Mouse (Mus musculus): ENCODE measurements around the gene Tyms.
A peak's percentile ranks its signal among the peaks of the same experiment; 100 is the strongest.

Tyms gene

DNA sequence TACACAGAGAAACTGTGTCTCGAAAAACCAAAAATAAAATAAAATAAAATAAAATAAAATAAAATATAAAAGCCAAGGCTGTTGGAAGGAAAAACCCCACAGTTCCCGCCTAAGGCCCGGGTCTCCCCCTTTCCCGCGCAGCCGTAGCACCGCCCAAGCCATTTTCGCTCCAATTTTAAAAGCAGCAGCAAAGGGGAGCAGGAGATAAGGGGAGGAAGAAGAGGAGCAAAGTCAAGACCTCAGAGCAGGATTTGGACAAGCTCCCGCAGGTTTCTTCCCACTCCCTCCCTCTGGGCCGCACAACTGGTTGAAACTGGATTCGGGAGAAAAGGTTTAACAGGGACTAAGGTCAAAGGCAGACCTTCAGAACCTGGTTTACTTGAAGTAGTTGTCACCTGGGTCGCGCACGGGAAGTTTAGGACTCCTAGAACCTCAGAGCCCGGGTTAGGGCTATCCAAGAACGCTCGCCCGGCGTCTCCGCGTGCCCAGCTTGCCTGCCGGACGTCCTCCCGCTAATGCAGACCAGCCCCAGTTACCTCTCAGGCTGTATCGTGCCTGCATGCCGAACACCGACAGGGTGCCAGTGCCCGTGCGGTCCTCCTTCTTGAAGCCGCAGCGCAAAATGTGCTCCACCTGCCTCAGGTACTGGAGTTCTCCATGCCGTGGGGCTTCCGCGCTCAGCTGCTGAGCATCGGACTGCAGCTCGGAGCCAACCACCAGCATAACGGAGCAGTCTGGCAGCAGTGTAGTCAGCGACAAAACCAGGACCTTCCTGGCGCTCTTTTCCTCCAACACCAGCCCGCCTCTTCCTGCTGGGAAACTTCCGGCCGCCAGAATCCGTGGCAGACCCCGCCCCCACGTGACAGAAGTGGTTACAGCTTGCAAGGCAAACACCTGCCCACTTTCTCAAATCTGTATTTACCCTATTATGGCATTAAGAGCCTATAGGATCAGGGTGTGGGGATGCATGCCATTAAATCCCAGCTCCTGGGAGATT lies at the start of gene Tyms:
Gene Tyms, minus strand, starts transcription at position 793 of the 997 bp plus-strand sequence.
- peak; percentile 42 to 47 for DNase-seq

GRCm38 (mm10) chr5:30122481-30122880 lies 49.1 kb upstream of the Tyms start:
- DNase-seq: no peak

DNA sequence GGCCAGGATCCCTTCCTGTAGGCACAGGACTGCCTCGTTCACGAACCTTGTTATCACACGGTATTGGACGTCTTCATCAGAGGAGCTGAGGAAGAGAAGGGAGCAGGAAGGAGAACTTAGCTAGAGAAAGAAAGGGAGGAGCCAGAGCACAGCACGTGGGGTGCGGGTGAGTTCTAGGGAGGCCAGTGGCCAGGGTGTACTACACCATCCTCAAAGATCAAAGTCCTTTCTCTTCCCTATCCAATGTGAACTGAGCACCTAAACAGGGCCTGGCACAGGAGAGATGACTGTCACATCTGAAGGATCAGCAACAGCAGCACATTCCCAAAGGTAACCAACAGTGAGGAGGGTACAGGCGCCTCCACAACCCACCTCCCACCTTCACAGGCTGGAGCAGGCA lies 46.7 kb upstream of the Tyms start:
- no peak for DNase-seq

- DNase-seq: no peak
Observed at GRCm38 (mm10) chr5:30119163-30119562, 45.7 kb upstream of the Tyms start.

DNA sequence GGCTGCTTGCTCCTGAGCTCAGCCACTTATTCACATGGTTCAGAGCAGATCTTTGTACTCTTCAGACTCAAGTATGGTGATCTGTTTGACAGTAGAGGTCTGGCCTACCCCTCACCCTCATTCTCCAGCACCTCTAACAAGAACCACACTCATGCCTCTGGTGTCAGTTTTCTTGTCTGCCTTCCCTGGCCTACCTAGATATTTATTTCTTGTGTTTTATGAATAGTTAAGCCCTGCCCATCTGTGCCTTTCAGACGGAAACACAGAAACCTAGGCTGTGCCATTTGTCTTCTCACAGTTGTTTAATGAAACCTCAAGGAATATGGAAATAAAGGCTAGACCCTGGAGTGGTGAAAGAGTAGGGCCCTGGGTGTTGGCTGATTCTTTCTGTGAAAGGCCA lies 44.6 kb upstream of the Tyms start:
- no peak for DNase-seq

- DNase-seq: no peak
Observed at GRCm38 (mm10) chr5:30115718-30116117, 42.3 kb upstream of the Tyms start.

GRCm38 (mm10) chr5:30114761-30115140 lies 41.3 kb upstream of the Tyms start:
- DNase-seq: no peak

DNA sequence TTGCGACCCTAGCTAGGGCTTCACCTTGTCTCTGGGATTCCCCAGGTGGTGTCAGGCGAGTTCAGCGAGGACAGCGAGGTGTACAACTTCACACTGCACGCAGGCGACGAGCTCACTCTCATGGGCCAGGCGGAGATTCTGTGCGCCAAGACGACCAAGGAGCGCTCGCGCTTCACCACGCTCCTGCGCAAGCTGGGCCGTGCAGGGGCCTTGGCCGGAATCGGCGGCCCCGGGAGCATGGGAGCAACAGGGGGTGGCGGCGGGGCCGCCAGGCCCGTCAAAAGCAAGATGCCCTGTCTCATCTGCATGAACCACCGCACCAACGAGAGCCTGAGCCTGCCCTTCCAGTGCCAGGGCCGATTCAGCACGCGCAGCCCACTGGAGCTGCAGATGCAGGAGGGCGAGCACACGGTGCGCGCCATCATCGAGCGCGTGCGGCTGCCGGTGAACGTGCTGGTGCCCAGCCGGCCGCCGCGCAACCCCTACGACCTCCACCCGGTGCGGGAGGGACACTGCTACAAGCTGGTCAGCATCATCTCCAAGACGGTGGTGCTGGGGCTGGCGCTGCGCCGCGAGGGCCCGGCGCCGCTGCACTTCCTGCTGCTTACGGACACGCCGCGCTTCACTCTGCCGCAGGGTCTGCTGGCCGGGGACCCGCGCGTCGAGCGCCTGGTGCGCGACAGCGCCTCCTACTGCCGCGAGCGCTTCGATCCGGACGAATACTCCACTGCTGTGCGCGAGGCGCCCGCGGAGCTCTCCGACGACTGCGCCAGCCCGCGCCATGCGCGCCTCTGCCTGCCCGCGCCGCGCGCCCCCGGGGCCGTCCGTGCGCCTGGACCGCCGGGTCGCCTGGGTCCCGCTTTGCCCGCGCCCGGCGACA lies 40.7 kb upstream of the Tyms start:
- DNase-seq: peak; percentile 61 to 64

DNA sequence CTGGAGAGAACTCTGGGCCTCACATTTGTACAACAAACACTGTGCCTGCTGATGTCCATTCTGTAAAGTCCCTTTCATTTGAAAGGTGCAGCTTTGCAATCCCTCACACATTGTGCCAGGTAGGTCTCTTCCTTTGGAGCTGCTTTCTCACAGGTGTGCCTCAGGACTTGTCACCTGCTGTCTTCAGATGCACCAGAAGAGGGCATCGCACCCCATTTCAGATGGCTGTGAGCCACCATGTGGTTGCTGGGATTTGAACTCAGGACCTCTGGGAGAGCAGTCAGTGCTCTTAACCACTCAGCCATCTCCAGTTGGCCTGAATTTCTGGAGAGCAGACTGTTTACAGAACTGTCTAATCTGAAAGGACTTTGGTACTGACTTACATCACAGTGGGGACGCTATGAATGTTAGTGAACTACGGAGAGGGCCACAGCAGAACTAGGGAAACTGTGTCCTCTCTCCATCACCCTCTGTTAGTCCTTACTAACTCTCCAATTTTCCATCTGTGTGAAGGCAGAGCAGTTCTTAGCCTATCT lies 39.2 kb upstream of the Tyms start:
- DNase-seq: no peak

DNA sequence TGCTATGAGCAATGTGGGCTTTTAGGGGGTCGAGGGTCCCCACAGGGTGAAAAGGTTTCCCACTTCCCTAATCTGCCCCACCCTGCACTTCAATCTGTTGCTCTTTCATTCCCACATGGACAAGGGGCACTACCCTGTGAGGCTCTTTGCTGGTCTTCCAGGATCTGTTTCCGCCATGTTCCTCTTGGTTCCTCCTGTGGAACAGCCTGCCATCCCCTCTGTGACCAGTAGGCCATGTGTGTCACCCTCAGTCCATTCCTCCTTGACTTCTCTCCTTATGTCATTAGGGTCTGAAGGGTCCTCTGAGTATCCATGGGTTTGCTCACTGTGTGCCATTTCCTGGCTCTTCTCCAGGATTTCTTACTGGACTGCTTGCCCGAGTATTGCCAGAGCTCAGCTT lies 38.4 kb upstream of the Tyms start:
- no peak for DNase-seq

GRCm38 (mm10) chr5:30111126-30111525 lies 37.7 kb upstream of the Tyms start:
- no peak for DNase-seq

DNA sequence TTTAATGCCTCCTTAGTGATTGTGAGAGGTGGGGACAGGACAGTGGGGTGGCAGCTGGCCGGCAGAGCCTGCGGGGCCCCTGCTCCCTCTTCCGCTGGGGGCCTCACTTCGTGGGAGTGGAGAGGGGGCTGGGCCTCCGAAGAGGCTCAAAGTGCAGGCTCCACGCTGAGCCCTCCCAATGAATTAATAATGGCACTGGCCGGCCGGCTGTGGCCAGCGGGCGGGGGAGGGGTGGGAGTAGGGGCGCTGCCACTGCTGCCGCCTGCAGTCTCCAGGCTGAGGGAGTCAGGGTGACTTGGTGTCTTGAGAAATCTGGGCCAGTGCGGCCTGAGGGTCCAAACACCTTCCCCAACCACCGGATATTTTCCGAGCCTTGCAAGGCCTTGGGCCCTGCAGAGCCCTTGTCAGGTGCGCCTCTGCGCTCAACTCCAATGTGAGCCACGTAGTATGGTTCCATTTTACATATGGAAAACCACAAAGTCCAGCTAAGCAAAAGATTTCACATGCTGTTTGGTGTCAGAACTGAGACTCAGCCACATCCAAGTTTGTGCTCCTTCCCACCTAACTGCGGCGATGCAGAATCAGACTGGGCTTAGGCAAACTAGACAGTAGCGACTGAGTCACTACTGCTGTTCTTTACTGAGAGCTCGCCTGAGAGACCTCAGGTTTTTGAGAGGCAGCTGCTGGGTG lies 37.1 kb upstream of the Tyms start:
- DNase-seq: no peak

DNA sequence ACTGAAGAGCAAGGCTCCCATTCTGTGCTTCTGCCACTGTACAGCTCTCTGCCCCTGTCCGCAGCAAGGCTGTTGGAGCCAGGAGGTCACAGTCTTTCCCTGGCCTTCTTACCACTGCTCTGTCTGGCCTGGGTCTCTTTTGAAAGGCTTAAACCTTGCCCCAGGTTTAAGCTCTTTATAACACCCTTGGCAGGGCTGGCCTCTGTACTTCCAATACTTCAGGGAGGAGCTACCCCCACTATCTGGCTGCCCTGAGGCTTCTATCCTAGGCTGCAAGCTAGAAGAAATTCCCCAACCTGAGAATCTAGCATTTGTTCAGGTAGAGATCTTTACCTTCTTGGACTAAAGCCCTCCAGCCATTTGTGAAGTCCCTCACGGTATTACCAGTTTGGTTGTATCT lies 36.5 kb upstream of the Tyms start:
- DNase-seq: no peak

DNA sequence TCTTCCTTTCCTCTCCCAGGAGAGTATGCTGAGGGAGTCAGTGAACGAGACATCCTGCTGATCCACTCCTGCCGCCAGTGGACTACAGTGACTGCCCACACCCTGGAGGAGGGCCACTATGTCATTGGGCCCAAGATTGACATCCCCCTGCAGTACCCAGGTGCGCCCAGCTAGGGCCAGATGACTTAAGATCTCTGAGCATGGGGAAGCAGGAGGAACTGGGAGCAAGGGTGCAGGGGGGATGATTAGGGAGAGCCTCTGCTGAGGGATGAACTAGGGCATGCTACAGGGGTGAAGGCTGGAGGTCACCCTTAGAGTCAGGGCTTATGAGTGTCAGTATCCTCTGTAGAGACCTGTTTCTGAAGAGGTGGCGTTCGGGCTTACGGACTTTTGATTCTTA lies 34.8 kb upstream of the Tyms start:
- DNase-seq: no peak

DNA sequence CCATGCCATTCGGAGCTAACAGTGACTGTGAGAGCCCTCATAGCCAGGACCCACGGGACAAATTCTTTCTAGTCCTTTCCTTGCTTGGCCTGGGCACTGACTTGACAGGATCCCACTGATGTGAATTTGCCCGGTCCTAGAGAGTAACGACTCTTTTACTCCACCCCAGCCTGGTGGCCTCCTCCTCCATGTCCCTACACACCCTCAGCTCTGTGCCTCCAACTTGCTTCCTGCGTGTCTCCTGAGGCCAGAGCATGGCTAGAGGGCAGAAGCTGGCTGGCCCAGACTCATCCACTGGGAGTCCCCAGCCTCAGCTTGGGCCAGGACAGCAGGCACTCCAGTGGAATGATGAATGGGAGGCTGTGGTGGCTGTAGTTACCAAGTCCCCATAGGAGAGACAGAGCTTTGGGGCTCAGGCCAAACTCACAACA lies 34.2 kb upstream of the Tyms start:
- DNase-seq: no peak

DNA sequence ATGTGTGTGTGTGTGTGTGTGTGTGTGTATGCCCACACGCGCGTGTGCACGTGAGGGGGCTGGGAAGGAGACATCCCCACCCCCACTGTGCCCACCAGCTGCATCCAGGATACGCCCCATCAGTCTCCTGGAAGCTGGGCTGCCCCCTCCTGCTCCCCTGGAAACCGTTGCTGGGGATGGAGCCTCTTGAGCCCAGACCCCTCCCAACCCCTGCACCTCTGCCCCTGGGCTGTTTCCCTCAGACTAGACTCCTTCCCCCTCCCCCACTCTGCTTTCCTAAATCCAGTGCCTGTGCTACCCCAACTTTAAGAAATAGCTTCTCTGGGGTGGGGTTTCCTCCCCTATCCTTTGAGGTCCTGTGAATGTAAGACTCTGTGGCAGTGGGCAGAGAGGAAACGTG lies 33.8 kb upstream of the Tyms start:
- no peak for DNase-seq

- no peak for DNase-seq
Observed at GRCm38 (mm10) chr5:30106756-30107155, 33.3 kb upstream of the Tyms start.

- DNase-seq: no peak
Observed at GRCm38 (mm10) chr5:30105668-30106300, 32.4 kb upstream of the Tyms start, which contains the start of gene 3110082J24Rik. Gene 3110082J24Rik (minus strand): TSS chr5:30106086.

GRCm38 (mm10) chr5:30104841-30105667 lies 31.6 kb upstream of the Tyms start, which contains the start of gene Garem2:
Gene Garem2 (plus strand): TSS chr5:30105161.
- DNase-seq: peak in 1 of 2 experiments; percentile 20

DNA sequence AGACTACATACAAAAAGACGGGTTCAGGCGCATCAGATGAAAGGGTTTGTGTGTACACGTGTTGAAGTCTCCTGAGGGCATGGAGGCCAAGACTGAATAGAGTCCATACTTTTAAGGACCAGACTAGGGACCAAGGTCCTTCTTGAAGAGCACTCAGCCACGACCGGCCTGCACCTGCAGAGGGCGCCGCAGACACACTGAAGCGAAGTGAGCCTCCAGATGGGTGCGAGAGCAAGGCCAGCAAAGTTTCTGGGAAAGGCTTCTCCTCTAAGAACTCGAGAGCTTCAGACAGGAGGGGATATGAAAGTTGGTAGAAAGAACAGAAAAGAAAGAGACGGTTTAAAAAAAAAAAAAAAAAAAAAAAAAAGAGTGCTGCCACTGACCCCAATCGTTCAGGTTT lies 30.9 kb upstream of the Tyms start:
- peak; percentile 38 for DNase-seq

- DNase-seq: no peak
Observed at GRCm38 (mm10) chr5:30103340-30103739, 29.9 kb upstream of the Tyms start.

Measured in B cell, adult 2 months (primary cell).